Mouse (Mus musculus) heart, embryonic 16.5 days (tissue): ENCODE measurements around the gene Tlr11. TPM values are rescaled to one million over a fixed set of nuclear protein-coding genes. Genes with fewer than 3 reads are reported as not detected.

Experiments used
- polyA plus RNA-seq: library from polyadenylated mRNA; unstranded; fragments of >200 nt; fragmentation: Nextera tagmentation; extraction: Ambion mirVana; gene quantifications from 2 replicates; pipeline ENCODE4 v1.2.1, GENCODE M21; 2015

Tlr11 gene
- polyA plus RNA-seq, 1 experiment from 2014 or later, result not detected

Other genes with a start within 250 kb of the Tlr11 start
- gene Olfr727, start 234.7 kb upstream of the Tlr11 start, polyA plus RNA-seq, result not detected in 2 replicates
- gene Olfr728, start 215.2 kb upstream of the Tlr11 start, polyA plus RNA-seq, result not detected in 2 replicates
- gene Olfr729, start 205.0 kb upstream of the Tlr11 start, polyA plus RNA-seq, result not detected in 2 replicates
- gene Olfr730, start 169.7 kb upstream of the Tlr11 start, polyA plus RNA-seq, result not detected in 2 replicates
- not detected in 2 replicates for gene Olfr731, start 116.0 kb upstream of the Tlr11 start, polyA plus RNA-seq
- gene Olfr732, start 73.7 kb upstream of the Tlr11 start, polyA plus RNA-seq, result not detected in 2 replicates
- gene Olfr733, start 56.4 kb upstream of the Tlr11 start, polyA plus RNA-seq, result not detected in 2 replicates
- not detected in 2 replicates for gene Olfr734, start 31.2 kb upstream of the Tlr11 start, polyA plus RNA-seq
- not detected in 2 replicates for gene Olfr735, start 9.0 kb upstream of the Tlr11 start, polyA plus RNA-seq
- gene Olfr736, start 23.2 kb downstream of the Tlr11 start, polyA plus RNA-seq, result not detected in 2 replicates
- gene Olfr738, start 49.7 kb downstream of the Tlr11 start, polyA plus RNA-seq, result not detected in 2 replicates
- gene Olfr739, start 60.7 kb downstream of the Tlr11 start, polyA plus RNA-seq, result not detected in 2 replicates
- gene Olfr740, start 87.6 kb downstream of the Tlr11 start, polyA plus RNA-seq, result not detected in 2 replicates
- gene Olfr741, start 114.8 kb downstream of the Tlr11 start, polyA plus RNA-seq, result not detected in 2 replicates
- gene Olfr742, start 145.7 kb downstream of the Tlr11 start, polyA plus RNA-seq, result not detected in 2 replicates
- gene Olfr743, start 163.9 kb downstream of the Tlr11 start, polyA plus RNA-seq, result not detected in 2 replicates